Mouse (Mus musculus) gastrocnemius, postnatal 14 days (tissue): Measurements from ENCODE around the gene Car10. TPM values are rescaled to one million over a fixed set of nuclear protein-coding genes. Genes with fewer than 3 reads are reported as not detected.

Source experiments
- DNase-seq: peaks from one replicate; pipeline ENCODE4 v3.0.0; 2021; ENCODE audit warnings: mixed read lengths
- intact Hi-C: fragments of 180-260 bp; cut with DNase I; formaldehyde crosslinking; loops from one replicate; pipeline ENCODE4 v1.15.1; 2025; ENCODE audit warnings: low total_unique reads
- long read RNA-seq, 2 experiments: library from polyadenylated mRNA; stranded (forward); transcript quantifications; one replicate each; pipeline ENCODE4 v2.0.0; 2021
- total RNA-seq, 2 experiments: library from RNA; stranded (reverse); gene quantifications; 2 replicates each; pipeline ENCODE4 v1.2.3; 2021

The Car10 gene
- under 1 TPM in 1 of 2 experiments, not detected in 1; 0.33 TPM for total RNA-seq
- long read RNA-seq, experiment 1, result 0 reads
- long read RNA-seq, experiment 2, result 0 reads

DNA sequence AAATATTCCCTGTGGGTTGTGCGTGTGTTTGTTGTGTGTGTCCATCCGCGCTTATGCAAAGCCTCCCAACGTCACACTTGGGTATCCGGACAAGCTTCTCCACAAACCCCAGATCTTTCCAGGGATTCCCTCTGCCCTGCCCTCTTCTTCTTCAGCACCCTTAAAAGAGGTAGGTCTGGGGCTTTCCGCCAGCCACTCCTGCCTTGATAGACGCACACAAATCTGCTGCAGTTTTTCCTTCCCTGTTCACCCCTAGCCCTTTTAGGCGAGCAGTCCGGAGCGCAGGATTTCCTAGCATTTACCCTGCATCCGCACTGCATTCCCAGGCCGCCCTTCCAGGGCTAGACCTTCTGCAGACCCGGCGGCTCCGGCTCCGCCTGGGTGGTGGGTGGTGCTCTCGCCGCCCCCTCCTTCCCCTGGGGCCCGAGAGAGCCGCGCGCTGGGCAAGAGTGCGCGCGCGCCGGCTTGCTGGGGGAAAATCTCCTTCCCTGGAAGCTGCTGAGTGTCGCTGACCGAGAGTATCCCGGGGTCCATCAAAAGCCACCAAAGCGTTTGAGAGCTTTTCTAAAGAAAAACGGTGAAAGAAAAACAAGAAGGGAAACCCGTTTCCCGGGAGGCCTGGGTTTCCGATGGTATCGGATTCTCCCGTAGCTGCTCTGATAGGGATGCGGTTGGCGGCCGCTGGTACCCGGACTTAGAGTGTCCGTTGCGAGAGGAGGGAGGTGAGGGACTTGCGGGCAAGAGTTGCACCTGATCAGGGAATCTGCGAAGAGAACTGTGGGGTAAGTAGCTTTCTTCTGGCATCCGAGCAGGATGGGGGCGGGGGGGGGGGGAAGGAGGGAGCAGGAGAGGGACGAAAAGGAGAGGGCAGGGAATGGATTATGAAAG, at the start of gene Car10:
TSS of gene Car10 (plus strand) at position 88 of the 888 bp plus-strand sequence.
- DNase-seq, result no peak
- intact Hi-C loops, result no loop called here

DNA sequence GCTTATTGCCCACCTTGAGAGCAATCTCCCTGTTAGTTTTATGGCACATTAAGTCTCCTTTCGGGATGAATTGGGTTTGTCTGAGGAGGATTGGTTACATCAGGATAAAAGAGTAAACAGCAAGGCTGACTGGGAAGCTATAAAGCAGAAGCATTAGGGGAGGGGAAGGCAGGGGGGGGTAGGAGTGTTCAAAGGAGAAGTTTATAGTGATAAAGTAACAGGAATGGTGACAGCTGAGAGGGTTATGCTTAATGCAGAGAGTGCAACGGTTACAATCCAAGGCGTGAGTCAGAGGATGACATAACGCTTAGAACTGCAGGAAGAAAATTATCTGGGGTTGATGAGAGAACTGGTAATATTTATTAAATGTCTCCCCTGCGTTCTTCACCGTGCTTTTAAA, 32.8 kb upstream of the Car10 start:
- intact Hi-C loops, result no loop called here

DNA sequence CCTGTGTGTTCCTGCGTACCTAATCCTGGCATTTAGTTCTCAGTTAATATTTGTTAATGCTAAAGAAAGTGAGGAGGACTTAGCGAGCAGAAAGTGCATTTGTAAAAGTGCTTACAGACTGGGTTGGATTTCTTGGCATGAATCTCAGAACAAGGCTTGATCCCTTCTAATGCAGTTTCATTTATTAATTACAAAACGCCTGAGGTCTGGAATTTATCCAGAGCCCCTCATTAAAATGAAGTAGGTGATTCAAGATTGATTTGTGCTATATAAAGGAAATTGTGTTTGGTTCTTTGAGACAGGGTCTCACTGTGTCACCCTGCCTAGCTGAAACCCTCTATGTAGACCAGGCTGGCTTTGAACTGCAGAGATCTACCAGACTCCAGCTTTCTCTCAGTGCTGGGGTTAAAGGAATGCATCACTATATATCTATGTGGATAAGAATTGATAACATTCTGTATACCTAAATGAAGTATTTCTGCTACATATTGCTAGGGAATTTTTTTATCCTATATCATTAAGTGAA, 32.1 kb upstream of the Car10 start:
- DNase-seq, result no peak
- intact Hi-C loops, result no loop called here

More for the DNA sequence above, 32.8 kb upstream of the Car10 start:
- DNase-seq, result no peak

DNA sequence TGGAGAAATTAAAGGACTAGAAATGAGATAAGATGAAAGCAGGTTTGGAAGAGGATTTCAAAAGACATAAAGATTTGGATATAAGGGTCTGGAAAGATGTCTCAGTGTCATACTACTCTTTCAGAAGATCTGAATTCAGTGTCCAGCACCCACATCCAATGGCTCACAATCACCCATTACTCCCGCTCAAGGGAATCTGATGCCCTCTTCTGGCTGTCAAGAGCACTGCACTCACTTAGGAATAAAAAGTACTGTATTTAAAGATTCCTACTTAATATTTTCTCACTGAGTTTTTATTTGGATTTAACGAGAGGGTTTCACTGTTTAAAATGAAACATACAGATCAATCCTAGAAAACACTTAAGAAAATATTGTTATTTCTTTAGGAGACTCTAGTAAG, 2.2 kb upstream of the Car10 start:
- no peak for DNase-seq
- intact Hi-C loops, result no loop called here

DNA sequence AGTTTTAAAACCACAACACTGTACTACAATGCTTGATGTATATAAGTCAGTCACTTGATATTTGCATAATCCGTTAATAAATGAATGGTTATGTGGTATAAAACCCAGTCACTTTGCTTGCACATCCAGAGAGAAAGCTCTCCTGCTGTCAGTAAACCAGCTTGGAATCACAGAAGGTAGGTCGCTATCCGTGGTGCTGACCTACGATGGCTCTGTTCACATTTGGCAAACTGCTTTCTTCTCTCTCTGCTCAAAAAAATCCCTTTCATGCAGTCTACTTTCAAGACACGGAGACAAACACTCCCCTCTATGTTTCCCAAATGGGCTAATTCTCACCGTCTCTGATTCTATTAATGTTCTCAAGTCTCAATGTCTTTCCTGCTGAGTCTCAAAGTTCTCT, 827 bp upstream of the Car10 start:
- DNase-seq, result no peak

DNA sequence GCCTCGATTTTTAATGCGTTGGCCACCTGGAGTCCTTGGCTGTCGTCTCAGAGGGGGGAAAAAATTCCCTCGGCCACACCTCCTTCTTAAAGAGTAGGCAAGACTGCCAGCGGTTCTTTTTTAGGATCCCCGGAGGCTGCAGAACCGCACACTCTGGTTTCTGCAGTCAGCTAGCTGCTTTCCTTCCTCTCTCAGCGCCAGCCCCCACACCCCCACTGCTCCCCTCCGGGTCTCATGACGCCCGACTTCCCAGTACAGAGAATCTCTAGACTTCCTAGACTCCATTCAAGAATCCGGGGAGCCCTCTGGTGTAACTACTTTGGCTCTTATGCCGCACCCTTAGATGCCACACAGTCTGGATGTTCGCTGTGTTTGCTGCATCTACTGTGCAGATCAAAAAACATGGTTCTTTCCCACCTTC, 387 bp upstream of the Car10 start:
- intact Hi-C loops, result no loop called here
- DNase-seq, result no peak

More for the DNA sequence above, 827 bp upstream of the Car10 start:
- intact Hi-C loops, result no loop called here

DNA sequence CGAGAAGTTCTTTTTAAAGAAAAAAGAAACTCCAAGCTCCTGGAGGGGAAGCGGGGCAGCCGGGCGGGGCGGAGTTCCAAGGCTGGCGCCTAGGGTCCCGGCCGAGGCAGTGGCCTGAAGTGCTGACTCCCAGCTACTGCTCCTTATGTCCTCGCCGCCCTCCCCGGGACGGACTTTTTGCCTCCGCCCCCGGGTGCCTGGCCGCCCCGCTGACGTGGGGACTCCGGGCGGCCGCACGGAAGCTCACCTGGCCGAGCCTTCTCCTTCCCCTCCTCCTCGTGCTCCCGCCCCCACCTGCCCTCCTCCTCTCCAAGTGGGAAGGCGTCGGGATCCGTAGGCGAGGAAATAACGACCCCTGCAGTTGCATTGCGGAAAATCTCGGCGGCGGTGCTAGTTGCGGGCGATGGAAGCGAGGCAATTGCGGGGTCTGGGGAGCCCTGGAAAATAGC, 1.1 kb downstream of the Car10 start:
- no peak for DNase-seq
- intact Hi-C loops, result no loop called here

DNA sequence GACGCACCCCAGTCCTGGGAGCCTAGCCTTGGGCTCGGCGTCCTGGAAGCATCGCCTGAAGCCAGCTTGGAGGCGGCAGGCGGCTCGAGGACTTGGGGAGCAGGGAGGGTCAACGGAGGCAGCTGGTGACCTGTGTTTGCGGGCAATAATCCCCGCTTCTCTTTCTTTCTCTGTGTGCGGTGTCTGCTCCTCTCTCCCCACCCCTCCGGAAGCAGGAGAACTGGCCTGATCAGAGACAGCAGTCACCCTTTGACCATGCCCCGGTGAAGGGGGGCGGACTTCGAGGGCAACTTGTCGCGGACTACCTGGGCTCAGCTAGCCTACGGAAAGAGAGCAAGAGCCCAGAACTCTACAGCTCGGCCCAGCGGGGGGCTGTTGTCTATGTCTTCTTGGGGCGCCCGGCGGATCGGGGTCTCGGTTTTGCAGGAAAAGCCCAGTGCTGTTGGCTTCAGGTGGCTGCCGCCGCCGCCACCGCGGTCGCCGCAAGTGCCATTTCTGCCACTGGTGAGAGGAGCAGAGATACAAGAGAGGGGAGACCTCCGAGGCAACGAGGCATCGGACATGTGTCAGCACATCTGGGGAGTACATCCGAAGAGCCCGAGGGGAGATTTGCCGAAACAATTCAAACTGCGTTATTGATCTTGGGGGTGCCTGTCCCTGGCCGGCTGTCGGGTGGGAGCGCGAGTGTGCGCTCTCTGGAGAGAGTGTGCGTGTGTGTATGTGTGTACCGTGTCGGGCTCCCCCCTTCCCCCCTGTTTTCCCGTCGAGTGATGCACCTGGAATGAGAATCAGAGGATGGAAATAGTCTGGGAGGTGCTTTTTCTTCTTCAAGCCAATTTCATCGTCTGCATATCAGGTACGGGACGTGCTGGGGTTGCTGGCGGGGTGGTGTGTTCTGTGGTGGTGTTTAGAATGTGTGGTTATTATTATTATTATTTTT, 1.9 kb downstream of the Car10 start:
- no peak for DNase-seq
- intact Hi-C loops, result no loop called here

DNA sequence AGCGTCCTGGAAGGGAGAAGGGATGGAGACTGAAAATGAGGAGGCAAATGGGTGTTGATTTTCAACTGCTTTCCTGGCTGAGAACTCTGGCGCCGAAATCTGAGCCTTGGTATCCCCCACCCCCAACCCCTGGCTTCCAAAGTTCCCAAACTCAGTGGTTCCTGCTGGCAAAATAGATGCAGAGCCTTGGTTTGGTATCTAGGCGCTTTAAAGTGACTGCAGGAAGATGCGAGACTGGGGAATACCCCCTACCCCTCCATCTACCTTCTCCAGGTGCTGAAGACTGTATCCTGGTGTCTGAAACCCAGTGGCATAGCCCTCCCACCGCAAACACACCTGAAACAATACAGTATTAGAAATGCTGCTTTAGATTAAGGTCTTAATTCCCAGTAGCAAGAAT, 2.8 kb downstream of the Car10 start:
- intact Hi-C loops, result no loop called here
- DNase-seq, result no peak

DNA sequence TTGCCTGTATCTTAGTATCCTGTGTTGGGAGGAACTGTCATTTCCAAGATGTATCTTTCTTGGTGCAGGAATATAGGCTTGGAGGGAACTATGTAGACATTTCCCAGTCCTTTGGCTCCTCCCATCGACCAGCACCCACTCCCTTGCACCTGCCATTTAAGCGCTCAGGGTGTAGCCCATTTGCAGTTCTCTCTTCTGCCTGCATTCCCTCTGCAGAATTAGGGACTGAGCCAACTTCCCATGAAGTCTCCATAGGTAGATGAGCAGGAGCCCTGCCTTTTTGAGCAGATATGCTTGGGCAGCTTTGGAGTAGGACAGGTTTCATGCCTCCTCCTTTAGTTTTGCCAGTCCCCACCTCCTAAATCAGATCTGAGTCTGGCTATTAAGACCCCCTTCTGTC, 3.3 kb downstream of the Car10 start:
- no peak for DNase-seq
- intact Hi-C loops, result no loop called here

DNA sequence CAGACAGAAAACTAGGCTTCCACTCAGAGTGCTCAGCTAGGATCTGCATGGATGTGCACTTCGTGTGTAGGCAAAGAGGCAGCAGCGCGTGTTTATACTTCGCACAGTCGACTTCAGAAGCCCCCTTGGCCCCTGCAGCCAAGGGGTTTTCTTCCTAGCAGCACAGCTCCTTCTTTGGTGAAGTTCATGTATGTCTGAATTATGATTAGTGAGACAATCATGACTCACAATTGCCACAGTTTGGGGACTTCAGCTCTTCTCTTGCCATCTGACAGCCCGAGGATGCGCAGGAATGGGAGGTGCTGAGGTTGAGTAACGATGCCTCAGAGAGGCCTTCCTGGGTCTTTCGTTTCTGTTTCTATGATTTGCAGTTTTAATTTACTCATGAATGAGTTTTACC, 4.5 kb downstream of the Car10 start:
- intact Hi-C loops, result no loop called here

DNA sequence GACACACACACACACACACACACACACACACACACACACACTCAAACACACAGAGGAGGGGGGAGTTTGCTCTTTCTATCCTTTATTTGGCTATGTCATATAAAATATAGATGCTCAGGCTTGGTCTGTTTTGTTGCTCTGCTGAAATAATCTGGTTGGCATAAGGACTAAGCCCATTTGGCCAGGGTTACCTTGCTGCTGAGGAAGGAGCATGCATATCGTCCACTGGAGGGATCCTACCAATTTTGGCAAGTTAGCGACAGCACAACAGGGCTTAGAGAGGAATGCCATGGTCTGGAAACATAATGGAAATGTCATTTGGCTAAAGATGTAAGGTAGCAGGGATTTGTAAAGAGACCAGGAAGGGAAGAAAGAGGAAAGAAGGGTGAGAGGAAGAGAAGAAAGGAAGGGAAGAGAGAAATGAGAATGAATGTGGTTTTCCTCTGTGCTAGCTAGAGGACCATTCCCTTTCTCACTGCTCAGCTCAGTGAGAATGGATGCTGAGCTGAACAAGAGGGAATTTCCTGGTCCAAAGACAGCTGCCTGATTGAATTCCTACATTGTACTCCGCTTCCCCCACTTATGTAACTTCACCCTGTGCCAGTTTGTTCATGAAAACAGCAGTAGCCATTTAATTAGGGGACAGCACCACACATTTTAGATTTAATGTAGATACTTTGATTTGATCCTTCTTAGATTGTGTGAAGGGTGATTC, 5.4 kb downstream of the Car10 start:
- DNase-seq, result no peak
- intact Hi-C loops, result no loop called here

More for the DNA sequence above, 4.5 kb downstream of the Car10 start:
- DNase-seq, result no peak

DNA sequence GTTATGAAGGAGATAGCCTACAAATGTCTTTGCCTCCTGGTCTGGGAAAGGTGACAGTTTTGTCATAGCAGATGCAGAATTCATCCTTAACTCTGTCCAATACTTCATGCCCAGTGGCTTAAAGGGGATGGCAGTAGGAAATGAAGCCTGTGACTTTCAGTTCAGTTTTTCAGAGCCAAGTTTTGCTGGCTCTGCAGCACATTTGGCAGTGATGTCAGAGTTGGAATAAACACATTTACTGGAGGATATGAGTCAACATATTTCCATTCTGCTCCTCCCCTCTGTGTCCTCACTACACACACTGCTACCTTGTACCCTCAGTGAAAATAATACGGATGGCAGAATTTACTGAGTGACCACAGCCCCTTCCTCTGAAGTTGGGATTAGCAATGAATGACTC, 11.6 kb downstream of the Car10 start:
- intact Hi-C loops, result no loop called here
- DNase-seq, result no peak

DNA sequence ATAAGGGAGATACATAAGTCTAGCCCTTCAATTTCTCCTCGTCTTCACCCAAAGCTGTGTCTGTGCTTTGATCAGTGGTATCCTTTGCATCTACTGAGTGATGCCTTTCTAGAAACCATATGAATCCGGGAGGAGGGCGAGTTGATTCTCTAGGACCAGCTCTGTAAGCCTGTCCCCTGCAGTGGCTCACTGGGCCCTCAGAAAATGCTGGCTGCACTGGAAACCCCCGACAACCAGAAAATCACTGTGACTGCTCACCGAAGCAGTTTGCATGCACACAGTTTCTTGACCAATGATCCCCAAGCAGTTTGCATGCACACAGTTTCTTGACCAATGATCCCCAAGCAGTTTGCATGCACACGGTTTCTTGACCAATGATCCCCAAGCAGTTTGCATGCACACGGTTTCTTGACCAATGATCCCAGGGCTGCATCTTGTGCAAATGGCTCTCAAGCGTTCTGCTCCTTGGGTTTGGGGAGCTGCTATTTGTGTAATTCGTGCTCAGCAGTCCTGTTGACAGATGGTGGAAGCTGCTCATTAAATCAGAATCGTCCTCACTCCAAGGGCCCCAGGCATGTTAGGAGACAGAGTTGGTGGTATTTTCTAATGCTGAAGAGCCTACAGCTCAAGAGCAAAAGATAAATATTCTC, 23.1 kb downstream of the Car10 start:
- DNase-seq, result no peak
- intact Hi-C loops, result no loop called here

DNA sequence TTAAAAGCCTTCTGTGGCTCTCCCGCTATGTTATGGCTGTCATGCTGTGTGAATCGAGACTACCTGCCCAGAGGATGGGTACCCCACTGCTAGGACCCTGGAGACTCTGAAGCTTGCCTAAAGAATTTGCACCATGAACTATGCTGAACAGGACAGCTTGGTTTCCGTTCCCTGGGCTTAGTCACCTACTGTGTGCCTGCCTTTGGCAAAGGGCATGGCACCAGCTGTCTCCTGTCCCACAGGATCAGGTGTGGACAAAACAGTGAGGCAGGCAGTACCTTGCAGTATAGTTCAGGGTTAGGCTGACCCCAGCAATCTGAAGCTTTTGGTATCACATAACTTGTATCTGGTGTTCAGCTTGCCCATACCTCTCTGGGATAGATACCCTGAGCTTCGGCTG, 25.9 kb downstream of the Car10 start:
- intact Hi-C loops, result no loop called here
- no peak for DNase-seq

DNA sequence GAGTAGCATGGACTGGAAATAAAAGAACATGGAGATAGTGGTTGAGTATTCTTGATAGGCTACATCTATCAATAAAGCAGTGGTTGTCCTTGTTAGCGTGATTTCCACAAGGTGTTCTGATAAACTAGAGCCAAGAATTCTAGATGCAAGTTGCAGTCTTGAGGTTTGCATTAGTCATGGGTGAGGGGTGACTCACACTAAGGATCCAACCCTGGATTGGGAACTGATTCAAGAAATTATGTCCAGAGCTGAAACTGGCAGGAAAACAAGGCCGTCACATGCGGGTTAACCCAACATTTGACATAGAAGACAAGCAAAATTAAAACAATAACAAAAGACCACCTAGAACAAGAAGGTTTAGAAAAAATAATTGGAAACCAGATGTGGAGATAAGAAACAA, 28.6 kb downstream of the Car10 start:
- DNase-seq, result no peak
- intact Hi-C loops, result no loop called here

DNA sequence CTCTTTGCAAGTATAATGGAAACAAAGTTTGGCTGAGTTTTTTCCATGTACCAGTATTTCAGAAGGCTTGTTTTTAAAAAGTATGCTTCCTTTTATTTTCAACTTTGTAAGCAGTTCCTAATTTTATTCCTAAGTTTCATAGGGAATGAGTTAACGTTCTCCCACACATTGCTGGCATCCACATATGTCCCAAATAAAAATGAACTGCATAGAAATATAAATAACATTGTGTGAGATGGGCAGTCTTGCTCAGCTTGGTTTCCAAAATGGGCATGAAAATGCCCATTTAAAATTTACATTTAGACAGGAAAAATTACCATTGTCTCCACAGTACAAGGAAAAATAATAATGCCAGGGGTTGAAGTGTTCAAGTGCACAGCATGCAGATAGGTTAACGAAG, 30.7 kb downstream of the Car10 start:
- intact Hi-C loops, result no loop called here
- no peak for DNase-seq

DNA sequence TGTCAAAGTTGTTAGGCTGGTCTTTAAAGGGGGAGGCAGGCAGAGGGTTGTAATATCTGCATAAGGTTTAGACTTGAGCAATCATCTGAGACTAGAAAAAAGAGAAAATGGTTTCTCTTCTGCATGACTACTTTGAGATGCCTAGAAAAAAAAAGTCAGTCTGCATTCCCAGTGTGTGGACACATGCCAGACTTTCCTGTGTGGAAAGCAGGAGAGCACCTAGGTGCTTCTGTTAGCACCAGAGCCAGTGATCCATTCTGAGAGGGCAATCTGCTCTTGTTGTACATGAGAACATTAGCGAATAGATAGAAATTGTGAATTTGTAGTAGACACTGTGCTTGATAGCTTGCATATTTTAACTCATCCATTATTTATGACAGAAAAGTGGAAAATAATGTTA, 40.0 kb downstream of the Car10 start:
- no peak for DNase-seq
- intact Hi-C loops, result no loop called here

DNA sequence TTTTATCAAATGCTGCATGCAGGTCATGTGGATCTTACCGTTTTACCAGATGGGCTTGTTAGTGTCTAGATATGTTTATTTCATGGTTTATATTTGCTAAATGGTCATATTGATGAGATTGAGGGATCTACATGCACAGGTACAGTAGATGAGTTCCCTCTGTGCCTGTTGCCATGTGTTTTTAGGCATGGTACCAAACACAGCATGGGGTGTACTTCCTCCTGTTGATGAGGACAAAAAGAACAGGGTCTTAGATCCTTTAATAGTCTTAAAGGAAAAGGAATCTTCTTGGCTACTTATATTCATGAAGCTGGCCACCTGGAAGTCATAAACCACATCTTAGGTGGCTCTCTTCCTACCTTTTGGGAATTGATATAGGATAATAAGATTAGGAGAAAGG, 43.9 kb downstream of the Car10 start:
- intact Hi-C loops, result no loop called here
- no peak for DNase-seq
